Mouse (Mus musculus) neural tube, embryonic 15.5 days (tissue): ENCODE measurements around the gene Galnt18. TPM values are rescaled to one million over a fixed set of nuclear protein-coding genes. Genes with fewer than 3 reads are reported as not detected.

Source experiments
- ATAC-seq: fragments of 200-750 bp; cut with Nextera tagmentation; 2 replicates; pipeline ENCODE4 v1.8.0; 2017; ENCODE audit warnings: mild to moderate bottlenecking, moderate TSS enrichment, moderate library complexity; ENCODE audit not compliant: low FRiP score
- H3K27ac ChIP-seq: fragments of 300-500 bp; sonication (generic); replicated peaks from 2 replicates; pipeline ENCODE4 v1.5.1; 2015; ENCODE audit warnings: mild to moderate bottlenecking, inconsistent platforms
- H3K27me3 ChIP-seq: fragments of 300-500 bp; sonication (generic); replicated peaks from 2 replicates; pipeline ENCODE4 v1.6.1; 2015; ENCODE audit warnings: inconsistent platforms
- H3K36me3 ChIP-seq: fragments of 300-500 bp; sonication (generic); 2 replicates; pipeline ENCODE4 v1.6.1; 2015; ENCODE audit warnings: inconsistent platforms
- H3K4me1 ChIP-seq: fragments of 300-500 bp; sonication (generic); 2 replicates; pipeline ENCODE4 v1.6.1; 2015; ENCODE audit warnings: inconsistent platforms
- H3K4me2 ChIP-seq: fragments of 300-500 bp; sonication (generic); 2 replicates; pipeline ENCODE4 v1.6.1; 2015; ENCODE audit warnings: inconsistent platforms, mild to moderate bottlenecking, moderate library complexity
- H3K4me3 ChIP-seq: fragments of 300-500 bp; sonication (generic); replicated peaks from 2 replicates; pipeline ENCODE4 v1.5.1; 2015; ENCODE audit warnings: mild to moderate bottlenecking, inconsistent platforms
- H3K9ac ChIP-seq: fragments of 300-500 bp; sonication (generic); replicated peaks from 2 replicates; pipeline ENCODE4 v1.6.1; 2015; ENCODE audit warnings: mild to moderate bottlenecking, inconsistent platforms
- H3K9me3 ChIP-seq: fragments of 300-500 bp; sonication (generic); replicated peaks from 2 replicates; pipeline ENCODE4 v1.6.1; 2016; ENCODE audit warnings: inconsistent platforms
- WGBS: fragments of 180-500 bp; shearing (Covaris S2); methylation state at CpG from one replicate; pipeline ENCODE4 v1.1.7; 2015; ENCODE audit warnings: mixed read lengths; 5-methylcytosine and 5-hydroxymethylcytosine counted together
- polyA plus RNA-seq: library from polyadenylated mRNA; unstranded; fragments of >200 nt; fragmentation: Nextera tagmentation; extraction: Ambion mirVana; gene quantifications from 2 replicates; pipeline ENCODE4 v1.2.1, GENCODE M21; 2015

Gene Galnt18
- polyA plus RNA-seq, 1 experiment from 2014 or later, result 16.5 TPM

DNA sequence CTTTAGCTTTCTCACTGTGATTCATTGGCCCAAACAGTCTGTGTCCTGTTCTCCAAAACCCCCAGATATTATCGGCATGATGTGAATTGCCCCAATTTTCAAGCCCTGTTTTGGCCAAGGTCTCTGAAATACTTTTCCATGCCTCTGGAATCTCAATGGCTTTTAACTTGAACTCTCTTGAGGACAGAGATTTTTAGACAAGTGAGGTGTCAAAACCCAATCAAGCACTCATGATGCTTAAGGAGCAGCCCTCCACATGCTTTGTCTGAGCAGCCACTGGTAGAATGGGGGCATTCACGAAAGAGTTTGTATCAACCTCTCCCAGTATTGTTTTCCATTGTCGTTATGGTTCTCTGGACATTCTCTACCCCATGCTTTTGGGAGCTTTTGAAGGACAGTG is 9.2 kb downstream of the Galnt18 start:
- Histone ChIP-seq H3K4me1 (peaks cover 8% of the 10 kb centered on the region; the same call in 1 of the 2 replicates), H3K4me2 (no peak overlapping the region), H3K27me3 (no peaks in the 10 kb centered on the region), H3K27ac (no peak overlapping the region), H3K9ac (no peak overlapping the region), H3K4me3 (no peak overlapping the region), H3K36me3 (no peaks in the 10 kb centered on the region), H3K9me3 (no peaks in the 10 kb centered on the region)
- 88% methylated on average over 3 of the region's 3 CpGs for WGBS
- ATAC-seq, result no peak

DNA sequence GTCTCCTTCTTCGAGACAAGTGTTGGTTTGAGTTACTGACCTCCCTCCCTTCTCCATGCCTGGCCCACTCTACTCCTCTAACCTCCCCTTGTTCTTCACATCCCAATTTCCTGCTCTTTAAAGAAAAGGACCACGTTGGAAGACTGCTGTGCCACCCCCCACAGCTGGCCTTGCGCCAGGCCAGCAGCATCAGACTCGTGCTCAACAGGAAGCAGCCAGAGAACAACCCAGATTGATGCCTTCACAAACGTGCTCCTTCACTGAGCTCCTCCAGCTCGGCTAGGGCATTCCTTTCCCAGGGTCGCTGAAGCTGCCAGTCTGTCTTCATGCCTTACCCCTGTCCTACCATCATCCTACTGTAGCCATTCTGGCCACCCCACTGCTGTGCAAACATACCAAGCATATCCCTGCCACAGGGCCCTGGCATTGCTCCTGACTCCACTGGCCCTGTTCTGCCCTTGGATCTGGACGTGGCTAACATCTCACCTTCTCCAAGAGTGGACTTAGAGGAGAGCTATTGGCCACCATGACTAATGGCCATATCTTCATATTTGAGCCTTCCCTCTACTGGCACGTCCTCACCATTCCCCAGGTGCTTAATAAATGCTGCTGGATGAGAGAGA is 13.5 kb downstream of the Galnt18 start:
- 64% methylated on average over 9 of the region's 9 CpGs for WGBS
- Histone ChIP-seq H3K36me3 (no peaks in the 10 kb centered on the region), H3K4me1 (peaks cover 8% of the 10 kb centered on the region; the same call in 1 of the 2 replicates), H3K9me3 (no peaks in the 10 kb centered on the region), H3K4me3 (no peak overlapping the region), H3K9ac (no peak overlapping the region), H3K27me3 (no peaks in the 10 kb centered on the region; the same call in 1 of the 2 replicates), H3K27ac (no peak overlapping the region), H3K4me2 (no peak overlapping the region)
- ATAC-seq, result no peak

DNA sequence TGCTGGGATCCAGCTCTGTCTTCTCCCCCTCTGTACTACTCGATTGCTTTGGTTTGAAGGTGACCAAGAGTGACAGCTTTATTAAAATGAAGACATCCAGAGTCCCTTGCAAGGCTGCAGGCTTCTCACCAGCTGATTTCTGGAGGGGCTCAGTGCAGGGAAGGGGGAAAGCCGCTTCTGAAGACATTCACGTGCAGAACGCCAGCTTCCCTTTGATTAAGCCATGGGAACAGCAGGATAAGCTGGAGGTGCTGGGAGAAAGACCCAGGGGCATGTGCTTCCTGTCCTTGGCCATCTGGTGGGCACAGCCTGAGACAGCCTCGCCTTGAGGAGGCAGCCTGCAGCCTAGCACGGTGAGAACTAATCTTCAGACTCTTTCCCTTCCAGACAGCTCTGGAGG is 17.0 kb downstream of the Galnt18 start:
- Histone ChIP-seq H3K4me1 (peaks cover 19% of the 10 kb centered on the region), H3K4me2 (no peak overlapping the region), H3K36me3 (no peaks in the 10 kb centered on the region), H3K27ac (no peak overlapping the region), H3K9me3 (no peaks in the 10 kb centered on the region), H3K9ac (no peak overlapping the region), H3K4me3 (no peak overlapping the region), H3K27me3 (no peaks in the 10 kb centered on the region; the same call in 1 of the 2 replicates)
- WGBS, result 42% methylated on average over 6 of the region's 6 CpGs
- ATAC-seq, result no peak

DNA sequence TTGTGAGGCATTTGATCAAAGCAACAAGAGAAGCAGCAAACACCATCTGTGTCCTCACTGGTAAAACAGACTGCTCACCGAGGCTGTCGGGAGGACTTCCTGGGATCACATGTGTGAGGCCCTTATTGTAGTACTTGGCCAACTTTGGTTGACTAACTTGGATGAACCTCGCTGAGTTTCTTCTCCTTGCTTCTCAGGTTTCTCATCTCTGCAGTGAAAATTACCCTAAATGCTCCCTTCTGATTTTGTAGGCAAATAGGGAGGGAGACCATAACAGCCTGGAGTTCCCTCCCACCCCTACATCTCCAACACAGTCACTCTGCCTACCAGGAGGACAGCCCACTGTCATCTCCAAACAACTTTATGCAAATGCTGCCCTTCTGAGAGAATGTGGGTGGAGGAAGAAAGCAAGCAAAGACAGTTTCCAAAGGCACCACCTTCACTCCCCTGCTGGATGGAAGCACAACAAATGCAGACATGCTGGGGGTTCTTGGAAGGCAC is 31.2 kb downstream of the Galnt18 start:
- Histone ChIP-seq H3K9ac (no peak overlapping the region), H3K27ac (no peak overlapping the region), H3K27me3 (no peaks in the 10 kb centered on the region), H3K4me3 (no peak overlapping the region), H3K9me3 (no peaks in the 10 kb centered on the region), H3K4me2 (no peak overlapping the region), H3K36me3 (no peaks in the 10 kb centered on the region), H3K4me1 (peaks cover 6% of the 10 kb centered on the region)
- no peak for ATAC-seq
- 78% methylated on average over 3 of the region's 3 CpGs for WGBS

DNA sequence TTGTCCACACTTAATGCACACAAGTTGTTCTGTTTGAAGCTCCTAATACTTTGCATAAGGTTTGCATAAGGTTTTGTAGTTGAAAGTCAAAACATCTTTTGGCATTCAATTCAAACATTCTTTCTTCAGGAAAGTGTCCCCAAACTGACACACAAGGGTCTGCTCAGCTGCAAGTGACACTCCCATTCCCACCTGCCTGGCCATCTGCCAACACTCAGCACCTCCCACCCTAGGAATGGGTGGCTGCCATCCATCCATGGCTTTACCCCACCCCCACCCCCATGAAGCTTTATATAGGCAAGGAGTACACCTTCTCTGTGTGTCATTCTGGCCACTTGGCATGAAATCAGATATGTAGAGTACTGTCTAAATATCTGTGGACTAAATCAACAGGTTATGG is 35.0 kb downstream of the Galnt18 start:
- H3K9ac ChIP-seq, result no peak overlapping the region
- no peak overlapping the region for H3K4me2 ChIP-seq
- H3K4me3 ChIP-seq, result no peak overlapping the region
- H3K4me1 ChIP-seq, result peaks cover 6% of the 10 kb centered on the region
- no peak overlapping the region for H3K27ac ChIP-seq
- H3K9me3 ChIP-seq, result no peaks in the 10 kb centered on the region
- no peaks in the 10 kb centered on the region for H3K27me3 ChIP-seq
- ATAC-seq, result no peak
- no peaks in the 10 kb centered on the region for H3K36me3 ChIP-seq

DNA sequence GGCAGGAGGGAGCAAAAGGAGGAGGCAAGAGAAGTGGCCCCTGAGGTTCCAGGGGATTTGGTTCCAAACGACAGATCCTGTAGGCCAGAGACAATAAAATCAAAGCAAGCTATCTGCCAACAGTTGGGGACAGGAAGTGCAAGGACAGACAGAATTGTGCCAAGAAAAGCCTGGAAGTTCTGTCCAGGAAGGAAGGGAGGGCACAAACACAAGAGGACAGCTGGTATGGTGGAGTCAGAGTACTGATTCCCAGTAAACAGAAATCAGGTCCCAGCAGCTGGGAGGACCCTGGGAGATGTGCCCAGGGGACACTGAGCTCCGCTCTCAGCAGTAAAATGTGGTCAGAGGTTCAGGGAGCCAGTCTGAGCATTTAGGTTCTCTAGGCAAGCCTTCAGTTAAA is 38.2 kb downstream of the Galnt18 start:
- ATAC-seq, result no peak
- Histone ChIP-seq H3K4me2 (no peak overlapping the region), H3K36me3 (no peaks in the 10 kb centered on the region), H3K27ac (no peak overlapping the region), H3K4me3 (no peak overlapping the region), H3K27me3 (no peaks in the 10 kb centered on the region), H3K9ac (no peak overlapping the region), H3K4me1 (peaks cover 19% of the 10 kb centered on the region), H3K9me3 (no peaks in the 10 kb centered on the region)
- 52% methylated on average over 2 of the region's 2 CpGs for WGBS

DNA sequence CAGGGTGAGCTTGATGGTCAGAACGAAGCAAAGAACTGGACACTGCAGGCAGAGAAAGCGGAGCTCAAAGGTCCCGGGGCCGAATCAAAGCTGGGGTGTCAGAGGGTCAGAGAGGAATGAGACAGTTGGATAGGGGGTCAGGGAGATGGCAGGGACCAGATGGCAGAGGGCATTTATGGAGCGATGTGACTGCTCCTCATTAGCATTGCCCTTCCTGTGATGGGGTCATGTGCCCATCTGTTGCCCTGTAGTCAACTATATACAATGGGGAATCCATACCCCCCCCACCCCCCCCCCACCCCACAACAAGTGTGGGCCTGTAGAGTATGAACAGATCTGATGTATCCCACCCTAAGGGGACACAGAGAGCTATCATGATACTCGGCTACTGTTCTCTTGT is 39.7 kb downstream of the Galnt18 start:
- 53% methylated on average over 6 of the region's 6 CpGs for WGBS
- Histone ChIP-seq H3K4me1 (peaks cover 19% of the 10 kb centered on the region), H3K27ac (no peak overlapping the region), H3K36me3 (no peaks in the 10 kb centered on the region), H3K9me3 (no peaks in the 10 kb centered on the region), H3K4me3 (no peak overlapping the region), H3K9ac (no peak overlapping the region), H3K27me3 (no peaks in the 10 kb centered on the region), H3K4me2 (no peak overlapping the region)
- no peak for ATAC-seq

DNA sequence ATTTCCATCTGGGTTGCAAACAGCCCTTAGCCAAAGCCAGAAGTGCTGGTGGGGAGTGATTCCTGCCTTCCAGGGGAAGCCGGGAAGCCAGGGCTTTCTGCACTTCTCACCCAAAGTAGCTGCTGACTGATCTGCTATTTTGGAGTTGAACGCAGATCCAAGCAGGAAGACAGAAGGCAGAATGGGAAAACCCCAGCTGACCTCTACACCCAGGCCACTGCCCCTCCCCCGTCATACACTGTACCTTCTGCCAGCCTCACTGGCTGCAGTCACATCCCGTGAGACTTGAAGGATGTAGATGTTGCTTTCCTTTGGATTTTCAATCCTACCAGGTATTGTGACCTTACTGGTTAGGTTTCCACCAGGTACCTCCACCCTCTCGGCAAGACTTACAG is 40.4 kb downstream of the Galnt18 start:
- H3K4me2 ChIP-seq, result no peak overlapping the region
- H3K4me1 ChIP-seq, result peaks cover 19% of the 10 kb centered on the region
- H3K9me3 ChIP-seq, result no peaks in the 10 kb centered on the region
- H3K36me3 ChIP-seq, result no peaks in the 10 kb centered on the region
- no peak overlapping the region for H3K4me3 ChIP-seq
- H3K27me3 ChIP-seq, result no peaks in the 10 kb centered on the region
- H3K27ac ChIP-seq, result no peak overlapping the region
- no peak for ATAC-seq
- H3K9ac ChIP-seq, result no peak overlapping the region
- 59% methylated on average over 5 of the region's 5 CpGs for WGBS

DNA sequence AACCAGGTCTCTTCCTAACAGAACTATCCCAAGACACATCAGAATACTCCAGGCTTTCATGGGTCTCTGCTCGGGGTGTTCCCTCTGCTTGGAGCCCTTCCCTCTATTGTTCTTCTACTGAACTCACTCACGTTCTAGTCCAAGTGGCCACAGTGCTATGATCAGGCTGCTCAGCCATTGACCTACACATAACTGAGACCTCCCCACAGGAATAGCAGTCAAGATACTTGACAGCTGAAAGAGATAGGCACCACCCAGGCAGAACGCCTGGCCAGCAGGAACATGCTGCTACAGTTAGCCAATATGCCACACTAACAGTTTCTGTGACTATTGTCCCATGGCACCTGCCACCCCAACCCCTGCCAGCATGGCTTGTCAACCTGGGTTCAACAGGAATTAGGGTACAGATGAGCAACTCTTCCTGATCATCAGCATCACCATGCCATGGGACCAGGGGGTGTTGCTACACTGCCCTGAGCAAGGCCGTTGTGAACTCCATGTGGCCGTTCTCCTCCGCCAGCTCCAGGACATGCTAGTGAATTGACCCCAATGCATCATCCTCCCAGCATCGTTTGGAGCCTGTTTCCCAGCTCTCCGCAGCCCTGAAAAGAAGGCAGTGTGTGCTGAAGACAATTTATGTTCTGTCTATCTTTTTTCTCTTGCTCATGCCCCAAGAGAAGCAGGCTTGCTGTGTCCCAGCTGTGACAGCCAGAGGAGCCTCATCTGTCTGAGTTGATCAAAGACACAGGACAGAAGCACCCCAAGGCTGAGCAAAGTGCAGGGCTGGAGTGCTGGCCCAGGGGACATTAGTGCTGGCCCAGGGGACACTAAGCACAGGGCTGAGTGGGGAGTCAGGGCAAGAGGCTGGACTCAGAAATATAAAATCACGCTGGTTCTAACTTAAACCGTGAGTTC is 41.1 kb downstream of the Galnt18 start:
- H3K27ac ChIP-seq, result no peak overlapping the region
- H3K4me3 ChIP-seq, result no peak overlapping the region
- H3K36me3 ChIP-seq, result no peaks in the 10 kb centered on the region
- H3K27me3 ChIP-seq, result no peaks in the 10 kb centered on the region
- no peak; the same call in 1 of the 2 replicates for ATAC-seq
- H3K9ac ChIP-seq, result no peak overlapping the region
- peaks cover 13% of the 10 kb centered on the region for H3K4me1 ChIP-seq
- WGBS, result 43% methylated on average over 10 of the region's 10 CpGs
- no peaks in the 10 kb centered on the region for H3K9me3 ChIP-seq
- no peak overlapping the region for H3K4me2 ChIP-seq

DNA sequence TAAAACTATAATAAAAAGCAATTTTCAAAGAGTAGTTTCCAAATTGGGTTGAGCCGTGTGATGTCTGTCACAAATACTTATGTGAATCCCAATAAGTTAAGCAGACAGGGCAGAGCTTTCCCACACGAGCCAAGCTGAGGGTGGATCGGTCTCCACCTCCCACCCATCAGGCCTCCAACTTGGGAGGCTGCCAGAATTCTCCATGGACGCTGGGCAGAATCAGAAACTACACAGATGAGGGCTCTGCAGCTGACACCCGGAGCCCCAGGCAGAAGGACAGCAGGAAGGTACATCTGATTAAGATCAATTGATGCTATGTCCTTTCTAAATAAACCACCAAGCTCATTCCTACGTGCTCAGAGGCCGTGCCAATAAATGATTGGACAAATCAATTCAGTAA is 42.4 kb downstream of the Galnt18 start:
- Histone ChIP-seq H3K36me3 (no peaks in the 10 kb centered on the region), H3K27me3 (no peaks in the 10 kb centered on the region), H3K4me1 (peaks cover 13% of the 10 kb centered on the region), H3K27ac (no peak overlapping the region), H3K9me3 (no peaks in the 10 kb centered on the region), H3K9ac (no peak overlapping the region), H3K4me3 (no peak overlapping the region), H3K4me2 (no peak overlapping the region)
- no peak for ATAC-seq
- 51% methylated on average over 7 of the region's 7 CpGs for WGBS

DNA sequence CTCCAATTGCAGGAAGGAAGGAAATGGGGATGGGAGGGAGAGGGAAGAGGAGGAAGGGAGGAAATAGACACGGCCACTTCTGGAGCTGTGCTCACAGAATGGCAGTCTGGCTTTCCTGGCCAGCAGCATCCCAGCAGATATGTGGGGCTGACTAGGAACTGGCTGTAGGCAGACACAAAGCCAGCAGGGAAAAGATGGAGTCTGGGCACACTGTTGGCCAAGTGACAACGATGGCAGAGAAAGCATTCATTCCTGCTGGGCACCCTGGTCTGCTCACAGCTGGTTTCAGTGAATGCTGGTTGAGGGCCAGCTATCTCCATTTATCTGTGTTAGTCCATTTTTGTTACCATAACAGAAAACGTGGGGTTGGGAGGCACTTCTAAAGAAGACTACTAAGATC is 43.4 kb downstream of the Galnt18 start:
- ATAC-seq, result no peak
- 58% methylated on average over 3 of the region's 3 CpGs for WGBS
- H3K27me3 ChIP-seq, result no peaks in the 10 kb centered on the region
- H3K27ac ChIP-seq, result no peak overlapping the region
- no peak overlapping the region for H3K4me3 ChIP-seq
- no peaks in the 10 kb centered on the region for H3K36me3 ChIP-seq
- no peak overlapping the region for H3K4me2 ChIP-seq
- H3K9me3 ChIP-seq, result no peaks in the 10 kb centered on the region
- H3K4me1 ChIP-seq, result peaks cover 13% of the 10 kb centered on the region
- no peak overlapping the region for H3K9ac ChIP-seq
